Mouse (Mus musculus) erythroblast, embryonic 14.5 days (primary cell): ENCODE results near the gene Asxl1.

Experiments
- GATA1 ChIP-seq: IDR thresholded peaks from 2 replicates; pipeline ENCODE4 v1.6.1; 2012; ENCODE audit warnings: low read length, inconsistent platforms, mixed read lengths
- TAL1 ChIP-seq: IDR thresholded peaks from 3 replicates; pipeline ENCODE4 v1.6.1; 2012; ENCODE audit warnings: low read length, inconsistent platforms, mixed read lengths

DNA sequence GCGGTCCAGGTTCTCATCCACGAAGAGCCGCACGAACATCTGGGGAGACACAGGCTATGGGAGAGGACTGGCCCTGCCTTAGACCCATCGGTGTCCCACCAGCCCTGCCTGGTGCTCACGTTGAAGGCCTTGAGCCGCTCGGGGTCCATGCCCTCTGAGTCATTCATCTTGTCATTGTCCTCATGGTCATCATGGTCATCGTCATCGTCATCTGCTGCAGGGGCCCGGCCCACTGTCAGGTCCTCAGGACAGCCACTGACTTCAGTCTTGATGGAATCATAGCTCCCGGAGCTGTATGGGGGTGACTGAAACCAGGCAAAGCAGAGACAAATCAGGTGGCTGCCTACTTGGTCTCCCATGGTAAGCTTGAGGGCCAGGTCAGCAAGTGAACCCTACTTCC, 72.2 kb downstream of the Asxl1 start:
- no peak for TF ChIP-seq GATA1
- no peak for TF ChIP-seq TAL1
